Mouse (Mus musculus): ENCODE results near the gene Cd47. TPM values are rescaled to one million over a fixed set of nuclear protein-coding genes. Genes with fewer than 3 reads are reported as not detected.
A peak's percentile ranks its signal among the peaks of the same experiment; 100 is the strongest.

The Cd47 gene
- polyA plus RNA-seq, 1 experiment from 2014 or later, result 66.8 TPM

DNA sequence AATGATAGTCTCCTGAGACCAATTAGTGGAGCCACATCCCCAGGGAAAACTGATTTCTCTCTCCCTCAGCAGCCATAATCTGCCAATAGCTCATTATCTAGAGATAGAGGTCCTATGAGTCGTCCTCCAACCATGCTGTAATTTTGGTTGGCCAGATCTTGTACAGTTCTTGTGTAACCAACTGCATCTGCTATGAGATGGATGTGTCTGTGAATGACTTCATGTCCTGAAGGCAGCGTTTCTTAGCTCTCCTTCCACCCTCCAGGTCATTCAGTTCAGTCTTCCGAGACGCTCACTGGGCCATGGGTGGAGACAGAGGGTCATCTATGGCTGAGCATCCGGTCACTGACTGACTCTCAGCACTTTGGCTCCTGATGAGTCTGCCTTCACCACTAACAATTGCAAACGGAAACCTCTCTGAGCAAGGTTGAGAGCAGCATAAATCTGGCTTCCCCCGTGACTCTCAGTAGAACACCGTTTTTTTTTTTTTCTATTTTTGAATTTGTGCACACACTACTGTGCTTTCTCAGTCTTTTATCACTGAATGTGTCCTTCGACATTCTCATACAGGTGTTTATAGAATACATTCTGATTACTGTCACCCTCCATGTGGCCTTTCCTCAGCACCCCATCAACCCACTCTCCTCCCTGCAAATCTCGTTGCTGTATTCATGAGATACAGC is 104.1 kb downstream of the Cd47 start:
- Histone ChIP-seq H3K9ac (no peak overlapping the region), H3K4me3 (no peak overlapping the region), H3K4me1 (replicated peaks) (peaks cover 36% of the 10 kb centered on the region), H3K36me3 (peaks cover 5% of the 10 kb centered on the region), H3K4me2 (no peak overlapping the region), H3K27ac (peak overlapping the region; percentile 72), H3K9me3 (replicated peaks) (no peaks in the 10 kb centered on the region), H3K27me3 (no peaks in the 10 kb centered on the region)
- WGBS, result 69% methylated on average over 10 of the region's 10 CpGs
- no peak for ATAC-seq (replicated peaks; ENCODE audit: insufficient number of reproducible peaks, insufficient read depth, low FRiP score, low read depth)

DNA sequence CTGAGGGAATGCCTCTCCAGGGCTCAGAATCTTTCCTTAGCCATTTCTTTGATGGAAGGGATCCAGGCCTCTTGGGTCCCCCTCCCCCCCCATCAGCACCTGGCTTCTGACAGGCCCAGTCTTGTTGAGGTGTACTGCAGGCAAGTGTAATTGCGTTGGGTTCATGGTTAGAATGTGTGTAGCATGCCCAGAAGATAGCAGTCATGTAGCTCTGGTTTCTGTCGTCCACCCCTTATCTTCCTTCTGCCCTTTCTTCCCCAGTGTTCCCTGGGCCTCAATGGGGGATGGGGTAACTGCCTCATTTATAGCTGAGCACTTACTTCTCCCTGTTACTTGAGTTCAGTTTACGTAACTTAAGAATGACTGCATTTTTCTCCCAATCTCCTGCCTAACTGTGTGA is 104.7 kb downstream of the Cd47 start:
- H3K27me3 ChIP-seq, result no peaks in the 10 kb centered on the region
- H3K9me3 ChIP-seq (replicated peaks), result no peaks in the 10 kb centered on the region
- H3K4me1 ChIP-seq (replicated peaks), result peaks cover 39% of the 10 kb centered on the region
- ATAC-seq (replicated peaks; ENCODE audit: insufficient number of reproducible peaks, insufficient read depth, low FRiP score, low read depth), result peak; percentile 64
- H3K4me3 ChIP-seq, result no peak overlapping the region
- no peaks in the 10 kb centered on the region for H3K36me3 ChIP-seq
- no peak overlapping the region for H3K9ac ChIP-seq
- H3K27ac ChIP-seq, result peak overlapping the region; percentile 72
- H3K4me2 ChIP-seq, result peak overlapping the region; percentile 14; the same call in 1 of the 2 replicates
- WGBS, result 24% methylated on average over 3 of the region's 3 CpGs

DNA sequence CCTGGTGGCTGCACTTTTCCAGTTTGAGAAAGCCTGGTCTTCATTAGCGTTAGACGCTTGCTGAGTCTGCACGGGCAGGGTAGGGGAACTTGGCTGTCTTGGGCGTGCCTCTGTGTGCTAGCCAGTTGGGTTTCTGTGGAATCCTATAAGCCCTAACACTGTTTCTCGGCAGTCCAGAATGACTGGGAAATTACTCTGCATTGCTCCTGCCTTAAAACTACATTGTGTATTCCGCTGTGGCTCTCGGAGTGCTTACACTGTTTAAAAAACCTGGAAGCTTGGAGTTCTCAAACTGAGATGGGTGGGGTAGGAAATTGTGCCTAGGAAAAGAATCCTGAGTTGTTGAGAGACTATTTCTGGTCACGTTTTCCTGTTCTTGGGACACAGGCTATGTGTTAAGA is 105.3 kb downstream of the Cd47 start:
- Histone ChIP-seq H3K9ac (no peak overlapping the region), H3K4me1 (replicated peaks) (peaks cover 39% of the 10 kb centered on the region), H3K27ac (peak overlapping the region; percentile 72), H3K9me3 (replicated peaks) (no peaks in the 10 kb centered on the region), H3K4me2 (peak overlapping the region; percentile 14; the same call in 1 of the 2 replicates), H3K36me3 (no peaks in the 10 kb centered on the region), H3K4me3 (no peak overlapping the region), H3K27me3 (no peaks in the 10 kb centered on the region)
- WGBS, result 47% methylated on average over 8 of the region's 8 CpGs
- ATAC-seq (replicated peaks; ENCODE audit: insufficient number of reproducible peaks, insufficient read depth, low FRiP score, low read depth), result 0 out of 2 replicates have a peak, but pooled peaks have one; percentile 25

DNA sequence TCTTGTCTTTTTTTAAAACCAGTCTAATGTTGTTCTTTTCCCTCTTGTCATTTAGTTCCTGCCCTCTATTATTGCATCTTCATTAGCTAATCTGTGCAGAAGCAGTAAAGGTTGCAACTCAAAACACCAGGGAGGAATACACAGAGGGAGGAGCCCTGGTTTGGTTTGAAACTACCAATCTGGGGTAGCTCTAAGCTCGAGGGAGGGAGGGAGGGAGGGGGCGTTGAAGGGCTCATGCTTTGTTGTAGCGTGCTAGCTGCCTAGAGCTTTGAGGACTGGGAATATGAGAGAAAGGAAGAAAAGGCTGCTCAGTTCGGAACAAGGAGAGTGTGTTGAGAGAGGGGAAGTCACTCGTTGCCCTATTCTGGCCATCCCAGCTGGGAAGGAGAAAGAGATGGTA is 105.7 kb downstream of the Cd47 start:
- Histone ChIP-seq H3K4me2 (0 out of 2 replicates have a peak overlapping the region, but pooled peaks have one; percentile 14), H3K9ac (no peak overlapping the region)

DNA sequence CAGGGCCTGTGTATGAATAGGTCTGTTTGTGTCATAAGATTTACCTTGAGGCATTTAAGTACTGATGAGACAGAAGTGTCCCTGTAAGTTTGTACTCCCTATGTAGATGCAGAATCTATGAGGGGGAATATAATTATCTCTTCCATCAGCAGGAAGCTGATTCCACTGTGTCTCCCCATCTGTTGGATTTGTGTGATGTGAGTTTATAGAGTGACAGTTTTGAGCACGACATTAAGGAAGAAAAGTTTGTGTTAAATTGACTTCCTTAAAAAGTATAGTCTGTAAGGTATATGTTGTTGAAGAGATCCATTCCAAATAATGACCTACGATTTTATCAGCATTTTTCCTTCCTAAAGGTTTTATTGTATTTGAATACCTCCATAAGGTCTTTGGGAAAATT is 106.6 kb downstream of the Cd47 start:
- Histone ChIP-seq H3K36me3 (no peaks in the 10 kb centered on the region), H3K4me3 (no peak overlapping the region), H3K9me3 (replicated peaks) (no peaks in the 10 kb centered on the region), H3K27me3 (no peaks in the 10 kb centered on the region), H3K27ac (no peak overlapping the region), H3K4me2 (no peak overlapping the region), H3K4me1 (replicated peaks) (peaks cover 39% of the 10 kb centered on the region), H3K9ac (no peak overlapping the region)
- no peak for ATAC-seq (replicated peaks; ENCODE audit: insufficient number of reproducible peaks, insufficient read depth, low FRiP score, low read depth)
- 83% methylated on average over 2 of the region's 2 CpGs for WGBS

More for the DNA sequence above, 105.7 kb downstream of the Cd47 start:
- Histone ChIP-seq H3K27ac (peak overlapping the region; percentile 72), H3K27me3 (no peaks in the 10 kb centered on the region), H3K4me1 (replicated peaks) (peaks cover 39% of the 10 kb centered on the region), H3K4me3 (no peak overlapping the region), H3K9me3 (replicated peaks) (no peaks in the 10 kb centered on the region), H3K36me3 (no peaks in the 10 kb centered on the region)
- WGBS, result 40% methylated on average over 5 of the region's 5 CpGs
- no peak for ATAC-seq (replicated peaks; ENCODE audit: insufficient number of reproducible peaks, insufficient read depth, low FRiP score, low read depth)

DNA sequence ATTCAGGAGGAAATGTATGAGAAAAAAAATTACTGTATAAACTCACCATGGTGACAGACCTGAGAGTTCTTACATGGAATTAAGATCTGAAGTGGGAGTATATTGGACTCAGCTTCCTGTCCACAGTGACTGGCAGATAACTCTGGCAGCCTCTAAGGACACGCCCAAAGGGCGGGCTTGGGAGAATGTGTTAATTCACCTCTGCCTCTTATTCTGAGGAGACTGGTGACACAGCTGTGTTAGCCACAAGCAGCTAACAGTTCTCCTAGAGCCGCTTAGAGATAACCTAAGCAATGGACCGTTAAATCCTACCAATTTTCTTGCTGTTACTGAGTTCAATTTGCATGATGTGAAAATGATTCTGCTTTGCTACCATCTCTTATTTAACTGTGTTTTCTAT is 107.0 kb downstream of the Cd47 start:
- Histone ChIP-seq H3K9me3 (replicated peaks) (no peaks in the 10 kb centered on the region), H3K4me3 (no peak overlapping the region), H3K4me1 (replicated peaks) (peaks cover 39% of the 10 kb centered on the region), H3K27me3 (no peaks in the 10 kb centered on the region), H3K36me3 (no peaks in the 10 kb centered on the region), H3K9ac (no peak overlapping the region), H3K27ac (no peak overlapping the region), H3K4me2 (no peak overlapping the region)
- peak; percentile 63; the same call in 1 of the 2 replicates for ATAC-seq (replicated peaks; ENCODE audit: insufficient number of reproducible peaks, insufficient read depth, low FRiP score, low read depth)
- WGBS, result 20% methylated on average over 4 of the region's 4 CpGs

DNA sequence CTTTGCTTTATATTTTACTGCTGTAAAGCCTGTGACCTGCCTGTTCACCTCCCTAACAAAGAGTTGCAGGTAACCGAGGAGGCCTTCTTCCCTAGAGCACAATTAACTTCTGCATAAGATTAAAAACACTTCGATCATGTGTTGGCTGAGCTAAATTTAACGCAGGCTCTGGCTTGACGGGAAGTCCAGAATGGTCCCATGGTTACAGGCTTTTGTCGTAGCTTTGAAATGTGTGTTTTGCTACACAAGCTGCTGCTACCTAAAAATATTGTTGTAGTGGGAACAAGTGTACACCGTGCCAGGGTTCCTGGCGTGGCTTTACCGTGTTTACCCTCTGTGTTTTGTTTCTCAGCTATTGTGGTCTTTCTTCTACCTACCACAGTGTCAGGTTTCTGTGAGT is 109.2 kb downstream of the Cd47 start:
- no peak for ATAC-seq (replicated peaks; ENCODE audit: insufficient number of reproducible peaks, insufficient read depth, low FRiP score, low read depth)
- no peaks in the 10 kb centered on the region for H3K9me3 ChIP-seq (replicated peaks)
- peaks cover 34% of the 10 kb centered on the region for H3K4me1 ChIP-seq (replicated peaks)
- H3K4me2 ChIP-seq, result peak overlapping the region; percentile 31
- H3K9ac ChIP-seq, result no peak overlapping the region
- H3K4me3 ChIP-seq, result no peak overlapping the region
- WGBS, result 40% methylated on average over 8 of the region's 8 CpGs
- peak overlapping the region; percentile 60 for H3K27ac ChIP-seq
- no peaks in the 10 kb centered on the region for H3K27me3 ChIP-seq
- no peaks in the 10 kb centered on the region for H3K36me3 ChIP-seq

DNA sequence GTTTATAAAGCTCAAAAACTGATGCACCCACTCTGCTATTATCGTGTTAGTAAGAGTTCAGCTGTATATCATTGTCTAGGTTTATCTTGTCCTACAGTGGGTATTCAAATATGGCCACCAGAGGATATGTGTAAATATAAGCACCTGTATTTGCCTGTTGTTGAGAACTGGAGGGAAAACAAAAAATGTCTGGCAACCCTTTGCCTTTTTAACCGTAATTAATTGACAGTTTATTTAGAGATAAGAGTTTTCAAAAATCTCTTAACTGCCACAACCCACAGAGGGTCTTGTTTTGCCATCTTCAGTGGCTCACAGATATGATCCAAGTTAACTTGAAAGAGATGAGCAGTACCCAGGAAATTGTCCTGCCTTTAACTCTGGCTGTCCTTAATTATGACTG is 113.8 kb downstream of the Cd47 start:
- Histone ChIP-seq H3K36me3 (no peaks in the 10 kb centered on the region), H3K9me3 (replicated peaks) (no peaks in the 10 kb centered on the region), H3K27me3 (no peaks in the 10 kb centered on the region), H3K4me1 (replicated peaks) (peaks cover 6% of the 10 kb centered on the region; the same call in 1 of the 2 replicates), H3K27ac (no peak overlapping the region), H3K4me3 (no peak overlapping the region), H3K4me2 (no peak overlapping the region), H3K9ac (no peak overlapping the region)
- 78% methylated on average over 2 of the region's 2 CpGs for whole genome bisulfite sequencing
- ATAC-seq (replicated peaks; ENCODE audit: insufficient number of reproducible peaks, insufficient read depth, low FRiP score, low read depth), result no peak

DNA sequence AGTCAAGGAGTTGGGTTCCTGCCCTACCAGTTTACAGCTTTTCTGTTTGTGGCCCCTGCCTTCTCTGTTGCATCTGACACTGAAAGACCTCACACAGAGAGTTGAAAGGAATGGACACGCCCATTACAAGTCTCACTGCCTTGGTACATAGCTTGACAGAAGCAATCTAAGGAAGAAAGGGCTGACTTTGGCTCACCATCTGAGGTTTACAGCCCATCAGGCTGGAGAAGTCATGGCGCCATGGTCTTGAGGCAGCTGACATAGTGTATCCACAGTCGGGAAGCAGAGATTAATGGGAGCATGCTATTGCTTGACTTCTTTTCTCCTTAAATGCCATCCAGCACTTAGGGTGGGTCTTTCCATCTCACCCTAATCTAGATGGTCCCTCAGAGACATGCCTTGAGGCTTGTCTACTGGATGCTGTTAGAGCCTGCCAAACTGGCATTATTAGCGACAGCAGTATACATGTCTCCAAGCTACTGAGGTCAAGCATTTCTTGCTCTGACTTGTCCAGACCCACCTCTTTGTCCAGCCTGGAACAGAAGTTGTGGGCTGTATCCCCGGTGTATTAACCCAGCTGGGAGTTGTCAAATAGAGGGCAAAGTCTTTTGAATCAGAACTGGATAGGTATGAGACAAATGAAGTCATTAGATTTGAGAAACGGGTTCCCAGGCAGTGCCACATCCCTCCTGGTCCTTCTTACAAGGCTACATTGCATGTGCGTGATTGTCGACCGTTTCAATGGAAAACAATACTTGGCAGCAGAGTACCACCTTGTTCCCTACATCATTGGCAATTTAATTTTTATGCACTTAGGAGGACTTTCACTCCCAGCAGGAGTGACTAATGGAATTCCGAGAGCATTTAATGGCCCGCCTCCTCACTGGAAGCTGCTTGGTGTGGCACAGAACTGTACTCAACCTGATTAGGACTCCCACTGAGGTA is 115.5 kb downstream of the Cd47 start:
- Histone ChIP-seq H3K4me1 (replicated peaks) (no peaks in the 10 kb centered on the region), H3K27me3 (no peaks in the 10 kb centered on the region), H3K36me3 (no peaks in the 10 kb centered on the region), H3K4me2 (no peak overlapping the region), H3K27ac (no peak overlapping the region), H3K9ac (no peak overlapping the region), H3K9me3 (replicated peaks) (no peaks in the 10 kb centered on the region), H3K4me3 (no peak overlapping the region)
- no peak for ATAC-seq (replicated peaks; ENCODE audit: insufficient number of reproducible peaks, insufficient read depth, low FRiP score, low read depth)
- WGBS, result 86% methylated on average over 11 of the region's 11 CpGs

DNA sequence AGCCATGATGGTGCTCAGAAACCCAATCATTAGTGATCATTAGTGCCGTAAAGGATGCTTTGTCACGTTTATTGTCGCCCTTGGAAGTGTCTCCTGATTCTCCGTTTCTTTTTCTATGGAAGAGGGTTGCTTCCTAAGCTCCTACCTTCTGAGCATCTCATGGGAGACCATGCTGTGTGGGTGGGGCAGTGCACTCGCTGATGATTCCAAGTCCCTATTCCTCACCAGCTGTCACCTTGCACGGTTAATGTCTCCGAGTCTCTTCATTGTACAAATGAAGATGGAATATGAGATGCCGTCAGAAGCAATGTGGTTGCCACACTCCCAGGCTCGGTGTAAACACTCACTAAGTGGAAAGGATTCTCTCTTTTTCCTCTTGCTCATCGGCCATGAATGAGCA is 119.9 kb downstream of the Cd47 start:
- H3K4me1 ChIP-seq (replicated peaks), result no peaks in the 10 kb centered on the region
- no peak for ATAC-seq (replicated peaks; ENCODE audit: insufficient number of reproducible peaks, insufficient read depth, low FRiP score, low read depth)

DNA sequence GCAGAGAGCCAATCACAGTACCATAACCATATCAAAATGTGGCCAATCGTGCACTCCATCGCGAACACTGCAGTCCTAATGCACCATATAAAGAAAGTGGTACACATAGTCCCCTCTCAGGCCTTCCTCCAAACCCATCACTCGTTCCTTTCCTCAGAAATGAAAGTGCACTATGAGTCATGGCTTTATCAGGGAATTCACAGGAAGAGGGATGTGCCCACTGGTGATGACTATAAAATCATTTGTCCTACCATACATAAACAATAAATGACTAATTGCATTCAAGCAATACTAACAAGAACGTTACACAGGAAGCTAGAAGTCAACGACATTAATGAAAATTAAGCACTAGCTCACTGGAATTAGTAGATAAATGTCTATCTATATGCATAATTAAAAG is 121.3 kb downstream of the Cd47 start:
- H3K9me3 ChIP-seq (replicated peaks), result no peaks in the 10 kb centered on the region
- no peak overlapping the region for H3K27ac ChIP-seq
- H3K4me1 ChIP-seq (replicated peaks), result no peaks in the 10 kb centered on the region
- 76% methylated on average over 6 of the region's 6 CpGs for WGBS
- no peak overlapping the region for H3K4me3 ChIP-seq
- H3K36me3 ChIP-seq, result no peaks in the 10 kb centered on the region
- ATAC-seq (replicated peaks; ENCODE audit: insufficient number of reproducible peaks, insufficient read depth, low FRiP score, low read depth), result no peak
- H3K27me3 ChIP-seq, result no peaks in the 10 kb centered on the region
- no peak overlapping the region for H3K9ac ChIP-seq
- H3K4me2 ChIP-seq, result no peak overlapping the region

More for the DNA sequence above, 119.9 kb downstream of the Cd47 start:
- WGBS, result 87% methylated on average over 10 of the region's 10 CpGs
- no peak overlapping the region for H3K4me3 ChIP-seq
- no peak overlapping the region for H3K27ac ChIP-seq
- H3K36me3 ChIP-seq, result no peaks in the 10 kb centered on the region
- no peak overlapping the region for H3K4me2 ChIP-seq
- no peaks in the 10 kb centered on the region for H3K9me3 ChIP-seq (replicated peaks)
- no peaks in the 10 kb centered on the region for H3K27me3 ChIP-seq
- H3K9ac ChIP-seq, result no peak overlapping the region
